ENCODE assay signal across 19 mouse cellular contexts in genomic region chr3:54310604-54311003, GRCm38 (mm10). TPM values are rescaled to one million over a fixed set of nuclear protein-coding genes. Genes with fewer than 3 reads are reported as not detected.
A peak's percentile ranks its signal among the peaks of the same experiment; 100 is the strongest.
DNase-seq lines count a peak whose midpoint lies in the region; ATAC-seq and TF ChIP-seq lines count a peak whose summit lies in the region.
"Had no signal": no experiment of that assay in that cellular context is flagged by ENCODE, and none has a peak within 500 bp of the region (broad histone marks: within the 10 kb centered on the region; RNA-seq: fewer than 3 reads in every experiment).

No protein-coding gene starts in this region.

- no peak for TF ChIP-seq CTCF in stomach, postnatal 0 days (IDR thresholded peaks at IDR 0.05; ENCODE audit: low read depth)

- H3K4me3 ChIP-seq in kidney, embryonic 15.5 days (replicated peaks): no peak overlapping the region
- no peak overlapping the region for H3K4me3 ChIP-seq in stomach, embryonic 14.5 days (ENCODE audit: low read depth, low read length)
- no peak overlapping the region for H3K4me3 ChIP-seq in stomach, postnatal 0 days (ENCODE audit: low read depth, low read length)
- no peak overlapping the region for H3K4me3 ChIP-seq in intestine, embryonic 15.5 days (replicated peaks)
- H3K4me3 ChIP-seq: embryonic facial prominence, embryonic 12.5 days; midbrain, embryonic 12.5 days had no signal

- H3K27me3 ChIP-seq in kidney, embryonic 15.5 days: no peaks in the 10 kb centered on the region
- H3K27me3 ChIP-seq in stomach, embryonic 14.5 days (ENCODE audit: control insufficient read depth, insufficient read depth, low read length): no peaks in the 10 kb centered on the region
- H3K27me3 ChIP-seq in stomach, postnatal 0 days (ENCODE audit: control insufficient read depth, insufficient read depth, low read length): no peaks in the 10 kb centered on the region
- no peaks in the 10 kb centered on the region for H3K27me3 ChIP-seq in intestine, embryonic 15.5 days (replicated peaks)
- H3K27me3 ChIP-seq: embryonic facial prominence, embryonic 12.5 days; midbrain, embryonic 12.5 days had no signal

- ATAC-seq in kidney, embryonic 15.5 days (replicated peaks; ENCODE audit: low FRiP score): peak; percentile 36; the same call in 1 of the 2 replicates
- peak; percentile 56 for ATAC-seq in stomach, embryonic 14.5 days (ENCODE audit: insufficient number of reproducible peaks, insufficient read depth, low FRiP score, low read depth)
- no peak for ATAC-seq in stomach, postnatal 0 days (ENCODE audit: low FRiP score, low TSS enrichment)
- ATAC-seq in intestine, embryonic 15.5 days: peak; percentile 39; the same call in 1 of the 2 replicates
- ATAC-seq: forebrain, embryonic 16.5 days; liver, postnatal 0 days; Patski had no signal

- no peak overlapping the region for H3K9ac ChIP-seq in kidney, embryonic 15.5 days
- no peak overlapping the region for H3K9ac ChIP-seq in stomach, embryonic 14.5 days (replicated peaks; ENCODE audit: low read depth, low read length)
- no peak overlapping the region for H3K9ac ChIP-seq in stomach, postnatal 0 days (ENCODE audit: low read length)
- no peak overlapping the region for H3K9ac ChIP-seq in intestine, embryonic 15.5 days
- H3K9ac ChIP-seq: embryonic facial prominence, embryonic 12.5 days; liver, postnatal 0 days; midbrain, embryonic 12.5 days had no signal

- H3K4me1 ChIP-seq in kidney, embryonic 15.5 days: no peaks in the 10 kb centered on the region
- H3K4me1 ChIP-seq in stomach, embryonic 14.5 days (ENCODE audit: control insufficient read depth, insufficient read depth, low read length): no peaks in the 10 kb centered on the region
- H3K4me1 ChIP-seq in stomach, postnatal 0 days (replicated peaks; ENCODE audit: control insufficient read depth, insufficient read depth): no peaks in the 10 kb centered on the region
- H3K4me1 ChIP-seq in intestine, embryonic 15.5 days (replicated peaks): no peaks in the 10 kb centered on the region
- H3K4me1 ChIP-seq: embryonic facial prominence, embryonic 12.5 days; midbrain, embryonic 12.5 days had no signal

- no peak for DNase-seq in kidney, adult 11 months
- no peak for DNase-seq in stomach, postnatal 0 days (ENCODE audit: low spot score)
- no peak for DNase-seq in left cerebral cortex, postnatal 10 days (ENCODE audit: extremely low spot score in 1 of 2, low spot score in 2 of 2)
- no peak for DNase-seq in right cerebral cortex, postnatal 10 days (ENCODE audit: low spot score in 2 of 2)
- DNase-seq: adrenal gland, postnatal 36 days; cerebellum, adult 9-10 months; heart, adult 18-20 months; heart, postnatal 4 days; layer of hippocampus, postnatal 36 days; liver, postnatal 0 days; lung, postnatal 14 days; thymus, postnatal 25 days had no signal

- WGBS in kidney, embryonic 15.5 days: 20% methylated on average over 5 of the region's 5 CpGs
- WGBS in stomach, embryonic 14.5 days: 33% methylated on average over 5 of the region's 5 CpGs
- 35% methylated on average over 5 of the region's 5 CpGs for WGBS in stomach, postnatal 0 days
- WGBS in intestine, embryonic 15.5 days: 38% methylated on average over 5 of the region's 5 CpGs

- H3K27ac ChIP-seq in kidney, embryonic 15.5 days: no peak overlapping the region
- H3K27ac ChIP-seq in stomach, embryonic 14.5 days (ENCODE audit: low read length): peak overlapping the region; percentile 3; the same call in 1 of the 2 replicates
- no peak overlapping the region for H3K27ac ChIP-seq in stomach, postnatal 0 days (replicated peaks)
- H3K27ac ChIP-seq in intestine, embryonic 15.5 days: no peak overlapping the region
- H3K27ac ChIP-seq: embryonic facial prominence, embryonic 12.5 days; midbrain, embryonic 12.5 days had no signal

- H3K4me2 ChIP-seq in kidney, embryonic 15.5 days: no peak overlapping the region
- no peak overlapping the region for H3K4me2 ChIP-seq in stomach, embryonic 14.5 days (replicated peaks; ENCODE audit: low read depth, low read length)
- no peak overlapping the region for H3K4me2 ChIP-seq in stomach, postnatal 0 days (replicated peaks; ENCODE audit: low read depth)
- no peak overlapping the region for H3K4me2 ChIP-seq in intestine, embryonic 15.5 days (replicated peaks)
- H3K4me2 ChIP-seq: embryonic facial prominence, embryonic 12.5 days; midbrain, embryonic 12.5 days had no signal

- no peaks in the 10 kb centered on the region for H3K9me3 ChIP-seq in kidney, embryonic 15.5 days (replicated peaks)
- no peaks in the 10 kb centered on the region for H3K9me3 ChIP-seq in stomach, embryonic 14.5 days (ENCODE audit: control insufficient read depth, low read depth, low read length)
- no peaks in the 10 kb centered on the region for H3K9me3 ChIP-seq in stomach, postnatal 0 days (ENCODE audit: control insufficient read depth, low read length)
- no peaks in the 10 kb centered on the region for H3K9me3 ChIP-seq in intestine, embryonic 15.5 days
- H3K9me3 ChIP-seq: embryonic facial prominence, embryonic 12.5 days; midbrain, embryonic 12.5 days had no signal

- H3K36me3 ChIP-seq in kidney, embryonic 15.5 days: no peaks in the 10 kb centered on the region
- no peaks in the 10 kb centered on the region for H3K36me3 ChIP-seq in stomach, embryonic 14.5 days (ENCODE audit: control insufficient read depth, insufficient read depth, low read length)
- no peaks in the 10 kb centered on the region for H3K36me3 ChIP-seq in stomach, postnatal 0 days (ENCODE audit: control insufficient read depth, insufficient read depth, low read length)
- no peaks in the 10 kb centered on the region for H3K36me3 ChIP-seq in intestine, embryonic 15.5 days
- H3K36me3 ChIP-seq: embryonic facial prominence, embryonic 12.5 days; midbrain, embryonic 12.5 days had no signal

- TF ChIP-seq EP300 in stomach, postnatal 0 days (optimal IDR thresholded peaks at IDR 0.05): no peak

- intact Hi-C loops in left cerebral cortex, postnatal 10 days (cut with DNase I): loop anchor here (5.0 to 10.0 kb wide), 3 partner anchors 153 to 786 kb away; partner anchors contain the start of gene Trpc4

RNA-seq across cellular contexts. Expression of gene Postn, which starts 50.3 kb away (rescaled TPM):
- 117 and 153 TPM in 2 replicates for polyA plus RNA-seq in kidney, embryonic 15.5 days (2015; fragmentation: Nextera tagmentation; extraction: Ambion mirVana)
- polyA plus RNA-seq in stomach, embryonic 14.5 days (2014; fragmentation: Nextera tagmentation; extraction: Ambion mirVana): 53.7 and 56.4 TPM in 2 replicates
- 102 and 123 TPM in 2 replicates for polyA plus RNA-seq in stomach, postnatal 0 days (2015; fragmentation: Nextera tagmentation; extraction: Ambion mirVana)
- polyA plus RNA-seq in intestine, embryonic 15.5 days (2015; fragmentation: Nextera tagmentation; extraction: Ambion mirVana): 115 and 141 TPM in 2 replicates
- 10 to 100 TPM; 10.8 to 10.9 TPM for total RNA-seq in left cerebral cortex, postnatal 10 days (2021)
